Mouse (Mus musculus) heart, embryonic 14.5 days (tissue): ENCODE measurements around the gene Map2k5. TPM values are rescaled to one million over a fixed set of nuclear protein-coding genes. Genes with fewer than 3 reads are reported as not detected.

Experiments
- ATAC-seq: fragments of 200-750 bp; cut with Nextera tagmentation; 2 replicates; pipeline ENCODE4 v1.8.0; 2017; ENCODE audit warnings: low read depth, moderate TSS enrichment; ENCODE audit not compliant: insufficient number of reproducible peaks, insufficient read depth, low FRiP score
- H3K27ac ChIP-seq, 2 experiments: fragments of 200-500 bp in 1 of 2; fragments of 300-500 bp in 1 of 2; sonication (generic) in 1 of 2; replicated peaks in 1 of 2; 2 replicates each; pipeline ENCODE4 v1.5.1; 2012 to 2014; ENCODE audit warnings: low read depth in 2 of 2, low read length in 2 of 2, control low read depth in 1 of 2, mild to moderate bottlenecking in 1 of 2, mixed read lengths in 1 of 2; ENCODE audit not compliant: control insufficient read depth in 1 of 2, insufficient read depth in 1 of 2
- H3K27me3 ChIP-seq: fragments of 300-500 bp; sonication (generic); 2 replicates; pipeline ENCODE4 v1.6.1; 2014; ENCODE audit warnings: mild to moderate bottlenecking, low read length, control low read depth; ENCODE audit not compliant: control insufficient read depth, insufficient read depth
- H3K36me3 ChIP-seq: fragments of 300-500 bp; sonication (generic); 2 replicates; pipeline ENCODE4 v1.6.1; 2014; ENCODE audit warnings: mild to moderate bottlenecking, control low read depth, low read length, mixed read lengths; ENCODE audit not compliant: control insufficient read depth, insufficient read depth
- H3K4me1 ChIP-seq, 2 experiments: fragments of 200-500 bp in 1 of 2; fragments of 300-500 bp in 1 of 2; sonication (generic) in 1 of 2; 2 replicates each; pipeline ENCODE4 v1.6.1; 2012 to 2014; ENCODE audit warnings: low read length in 2 of 2, control low read depth in 1 of 2, mixed read lengths in 1 of 2; ENCODE audit not compliant: control insufficient read depth in 2 of 2, insufficient read depth in 2 of 2
- H3K4me2 ChIP-seq: fragments of 300-500 bp; sonication (generic); 2 replicates; pipeline ENCODE4 v1.6.1; 2014; ENCODE audit warnings: mild to moderate bottlenecking, low read length
- H3K4me3 ChIP-seq, 2 experiments: fragments of 200-500 bp in 1 of 2; fragments of 300-500 bp in 1 of 2; sonication (generic) in 1 of 2; 2 replicates each; pipeline ENCODE4 v1.5.1; 2012 to 2014; ENCODE audit warnings: low read length in 2 of 2, mild to moderate bottlenecking in 2 of 2, control low read depth in 1 of 2, low read depth in 1 of 2, moderate library complexity in 1 of 2; ENCODE audit not compliant: control insufficient read depth in 1 of 2, insufficient read depth in 1 of 2
- H3K9ac ChIP-seq: fragments of 300-500 bp; sonication (generic); 2 replicates; pipeline ENCODE4 v1.6.1; 2014; ENCODE audit warnings: mild to moderate bottlenecking, low read length
- H3K9me3 ChIP-seq: fragments of 300-500 bp; sonication (generic); 2 replicates; pipeline ENCODE4 v1.6.1; 2016; ENCODE audit warnings: low read length, control low read depth; ENCODE audit not compliant: control insufficient read depth
- WGBS: fragments of 180-500 bp; shearing (Covaris S2); extraction: QIAGEN DNeasy Blood & Tissue Kit; methylation state at CpG from one replicate; pipeline ENCODE4 v1.1.7; 2014; 5-methylcytosine and 5-hydroxymethylcytosine counted together
- polyA plus RNA-seq: library from polyadenylated mRNA; unstranded; fragments of >200 nt; fragmentation: Nextera tagmentation; extraction: Ambion mirVana; gene quantifications from 2 replicates; pipeline ENCODE4 v1.2.1, GENCODE M21; 2014

Gene Map2k5
- polyA plus RNA-seq, 1 experiment from 2014 or later: 32.5 TPM

GRCm38 (mm10) chr9:63122161-63122833 lies 255.4 kb downstream of the Map2k5 start:
- H3K4me1 ChIP-seq: peaks cover 0 to 4% of the 10 kb centered on the region in 2 experiments; a peak in 2 of 4 replicates
- ATAC-seq: no peak
- 55% methylated on average over 8 of the region's 8 CpGs for WGBS
- no peak overlapping the region for H3K4me3 ChIP-seq
- no peak overlapping the region for H3K9ac ChIP-seq
- no peaks in the 10 kb centered on the region for H3K9me3 ChIP-seq
- no peaks in the 10 kb centered on the region for H3K27me3 ChIP-seq
- H3K27ac ChIP-seq: no peak overlapping the region
- no peak overlapping the region for H3K4me2 ChIP-seq
- no peaks in the 10 kb centered on the region for H3K36me3 ChIP-seq

GRCm38 (mm10) chr9:63118385-63118784 lies 259.3 kb downstream of the Map2k5 start:
- Histone ChIP-seq H3K4me2 (no peak overlapping the region), H3K9me3 (no peaks in the 10 kb centered on the region), H3K9ac (no peak overlapping the region), H3K27ac (no peak overlapping the region), H3K4me1 (no peaks in the 10 kb centered on the region; a peak in 1 of 4 replicates), H3K4me3 (no peak overlapping the region), H3K27me3 (no peaks in the 10 kb centered on the region), H3K36me3 (no peaks in the 10 kb centered on the region)
- whole genome bisulfite sequencing: 73% methylated on average over 5 of the region's 5 CpGs
- no peak for ATAC-seq

Other genes starting within 250 kb of the Map2k5 start
- gene Skor1, start 228.9 kb downstream of the Map2k5 start, polyA plus RNA-seq: not detected in 2 replicates
- gene 2300009A05Rik, start 21.3 kb upstream of the Map2k5 start, polyA plus RNA-seq: 80.7 and 80.9 TPM in 2 replicates
- gene Iqch, start 224.6 kb upstream of the Map2k5 start, polyA plus RNA-seq: 0.08 TPM in 1 of 2 replicates, not detected in the other
- gene Aagab, start 224.8 kb upstream of the Map2k5 start, polyA plus RNA-seq: 28.5 and 31.1 TPM in 2 replicates